Mouse (Mus musculus): Measurements from ENCODE around the gene Pcgf1. TPM values are rescaled to one million over a fixed set of nuclear protein-coding genes. Genes with fewer than 3 reads are reported as not detected.
A peak's percentile ranks its signal among the peaks of the same experiment; 100 is the strongest.

Pcgf1 gene
- polyA plus RNA-seq, 1 experiment = 9.5 TPM

GRCm38 (mm10) chr6:83115682-83116372 lies 38.2 kb downstream of the Pcgf1 start:
- Histone ChIP-seq H3K79me2 (ENCODE audit: control insufficient read depth, insufficient read depth) (peaks cover 63% of the 10 kb centered on the region), H3K79me3 (ENCODE audit: low read depth) (peaks cover 24% of the 10 kb centered on the region), H3K36me3 (ENCODE audit: control insufficient read depth, insufficient read depth) (peaks cover 36% of the 10 kb centered on the region), H3ac (ENCODE audit: control insufficient read depth, insufficient read length, low read depth) (peak overlapping the region; percentile 92), H3K4me3 (ENCODE audit: insufficient read depth, poor library complexity, severe bottlenecking) (peak overlapping the region; percentile 86), H3K27me3 (ENCODE audit: control insufficient read depth, insufficient read depth, insufficient read length) (no peaks in the 10 kb centered on the region)
- TF ChIP-seq FOSL1 (IDR thresholded peaks at IDR 0.05; ENCODE audit: insufficient read depth, low read length, poor library complexity, severe bottlenecking) = no peak
- TF ChIP-seq MYOG (IDR thresholded peaks at IDR 0.05; ENCODE audit: control insufficient read depth, extremely low read depth, insufficient read length) = no peak

DNA sequence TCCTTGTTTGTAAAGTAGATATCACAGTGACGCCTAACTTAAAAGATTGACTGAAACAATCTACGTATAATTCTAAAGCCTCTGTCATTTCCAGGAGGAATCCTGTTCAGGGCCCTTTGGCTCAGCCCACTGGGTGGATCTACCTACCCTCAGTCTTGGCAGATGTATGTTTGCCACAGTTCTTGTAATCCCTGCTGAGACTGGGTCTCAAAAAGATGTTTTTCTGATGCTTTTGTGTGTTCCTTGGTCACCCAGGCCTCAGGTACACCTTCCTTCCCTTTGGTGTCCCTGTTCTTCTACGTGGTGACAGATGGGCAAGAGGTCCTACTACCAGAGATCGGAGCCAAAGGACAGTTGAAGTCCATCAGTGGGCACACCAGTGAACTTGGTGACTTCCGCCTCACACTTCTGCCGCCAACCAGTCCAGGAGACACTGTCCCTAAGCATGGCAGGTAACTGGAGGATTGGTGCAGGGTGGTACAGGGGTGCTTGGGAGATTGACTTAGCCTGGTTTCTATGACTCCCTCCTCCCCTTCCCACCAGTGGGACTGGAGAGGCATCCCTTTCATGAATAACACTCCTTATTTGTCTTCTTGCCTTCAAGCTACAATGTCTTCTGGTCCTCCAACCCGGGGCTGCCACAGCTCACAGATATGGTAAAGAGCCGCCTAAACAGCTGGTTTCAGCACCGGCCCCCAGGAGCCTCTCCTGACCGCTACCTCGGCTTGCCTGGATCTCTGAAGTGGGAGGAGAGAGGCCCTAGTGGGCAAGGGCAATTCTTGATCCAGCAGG lies 38.9 kb downstream of the Pcgf1 start:
- H3K79me3 ChIP-seq (ENCODE audit: low read depth) = peaks cover 24% of the 10 kb centered on the region
- H3ac ChIP-seq (ENCODE audit: control insufficient read depth, insufficient read length, low read depth) = peak overlapping the region; percentile 92
- peaks cover 29% of the 10 kb centered on the region for H3K36me3 ChIP-seq (ENCODE audit: control insufficient read depth, insufficient read depth)
- TF ChIP-seq CEBPB (IDR thresholded peaks at IDR 0.05; ENCODE audit: low read depth) (no peak), CTCF (IDR thresholded peaks at IDR 0.05; ENCODE audit: control insufficient read depth, insufficient read depth, insufficient read length) (no peak), MAX (IDR thresholded peaks at IDR 0.05) (no peak), MYOG (IDR thresholded peaks at IDR 0.05; ENCODE audit: control insufficient read depth, extremely low read depth, insufficient read length) (no peak), USF1 (IDR thresholded peaks at IDR 0.05; ENCODE audit: low read depth) (no peak), MYOD1 (IDR thresholded peaks at IDR 0.05; ENCODE audit: control insufficient read depth, insufficient read length, low read depth) (no peak), FOSL1 (IDR thresholded peaks at IDR 0.05; ENCODE audit: insufficient read depth, low read length, poor library complexity, severe bottlenecking) (no peak)
- H3K4me3 ChIP-seq (ENCODE audit: insufficient read depth, poor library complexity, severe bottlenecking) = peak overlapping the region; percentile 86
- H3K27me3 ChIP-seq (ENCODE audit: control insufficient read depth, insufficient read depth, insufficient read length) = no peaks in the 10 kb centered on the region
- H3K79me2 ChIP-seq (ENCODE audit: control insufficient read depth, insufficient read depth) = peaks cover 62% of the 10 kb centered on the region

DNA sequence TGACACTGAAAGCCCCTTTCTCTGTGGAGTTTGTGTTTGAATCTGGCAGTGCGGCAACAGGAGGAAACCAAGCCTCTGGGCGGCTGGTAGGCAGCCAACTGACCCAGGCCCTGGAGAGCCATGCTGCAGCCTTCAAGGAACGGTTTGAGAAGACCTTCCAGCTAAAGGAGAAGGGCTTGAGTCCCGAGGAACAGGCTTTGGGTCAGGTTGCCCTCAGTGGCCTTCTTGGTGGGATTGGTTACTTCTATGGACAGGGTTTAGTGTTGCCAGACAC lies 39.4 kb downstream of the Pcgf1 start:
- Histone ChIP-seq H3K36me3 (ENCODE audit: control insufficient read depth, insufficient read depth) (peaks cover 28% of the 10 kb centered on the region), H3K79me3 (ENCODE audit: low read depth) (peaks cover 24% of the 10 kb centered on the region), H3K4me3 (ENCODE audit: insufficient read depth, poor library complexity, severe bottlenecking) (no peak overlapping the region), H3K79me2 (ENCODE audit: control insufficient read depth, insufficient read depth) (peaks cover 62% of the 10 kb centered on the region), H3K27me3 (ENCODE audit: control insufficient read depth, insufficient read depth, insufficient read length) (no peaks in the 10 kb centered on the region), H3ac (ENCODE audit: control insufficient read depth, insufficient read length, low read depth) (no peak overlapping the region)
- no peak for TF ChIP-seq FOSL1 (IDR thresholded peaks at IDR 0.05; ENCODE audit: insufficient read depth, low read length, poor library complexity, severe bottlenecking)
- TF ChIP-seq CTCF (IDR thresholded peaks at IDR 0.05; ENCODE audit: control insufficient read depth, insufficient read depth, insufficient read length) = no peak
- TF ChIP-seq MYOG (IDR thresholded peaks at IDR 0.05; ENCODE audit: control insufficient read depth, extremely low read depth, insufficient read length) = no peak
- TF ChIP-seq USF1 (IDR thresholded peaks at IDR 0.05; ENCODE audit: low read depth) = no peak
- no peak for TF ChIP-seq MAX (IDR thresholded peaks at IDR 0.05)
- TF ChIP-seq CEBPB (IDR thresholded peaks at IDR 0.05; ENCODE audit: low read depth) = no peak
- no peak for TF ChIP-seq MYOD1 (IDR thresholded peaks at IDR 0.05; ENCODE audit: control insufficient read depth, insufficient read length, low read depth)

- H3K27me3 ChIP-seq (ENCODE audit: control insufficient read depth, insufficient read depth, insufficient read length) = no peaks in the 10 kb centered on the region
- peaks cover 28% of the 10 kb centered on the region for H3K36me3 ChIP-seq (ENCODE audit: control insufficient read depth, insufficient read depth)
- no peak for TF ChIP-seq MAX (IDR thresholded peaks at IDR 0.05)
- peaks cover 67% of the 10 kb centered on the region for H3K79me2 ChIP-seq (ENCODE audit: control insufficient read depth, insufficient read depth)
- no peak overlapping the region for H3ac ChIP-seq (ENCODE audit: control insufficient read depth, insufficient read length, low read depth)
- no peak overlapping the region for H3K4me3 ChIP-seq (ENCODE audit: insufficient read depth, poor library complexity, severe bottlenecking)
- peaks cover 24% of the 10 kb centered on the region for H3K79me3 ChIP-seq (ENCODE audit: low read depth)
These were observed 39.9 kb downstream of the Pcgf1 start for GRCm38 (mm10) chr6:83117616-83118015.

DNA sequence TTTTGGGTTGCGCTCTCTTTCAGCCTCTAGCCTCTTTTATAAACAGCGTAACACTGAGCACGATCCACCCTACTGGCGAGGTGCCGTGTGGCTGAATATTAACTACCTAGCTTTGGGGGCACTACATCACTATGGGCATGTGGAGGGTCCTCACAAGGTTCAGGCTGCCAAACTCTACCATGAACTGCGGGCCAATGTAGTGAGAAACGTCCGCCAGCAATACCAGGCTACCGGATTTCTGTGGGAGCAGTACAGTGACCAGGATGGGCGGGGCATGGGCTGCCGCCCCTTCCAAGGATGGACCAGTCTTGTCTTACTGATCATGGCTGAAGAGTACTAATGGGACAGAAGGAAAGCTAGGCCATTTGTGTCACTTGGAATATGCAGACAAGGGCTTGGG lies 40.7 kb downstream of the Pcgf1 start:
- Histone ChIP-seq H3K79me3 (ENCODE audit: low read depth) (peaks cover 25% of the 10 kb centered on the region), H3K4me3 (ENCODE audit: insufficient read depth, poor library complexity, severe bottlenecking) (no peak overlapping the region), H3ac (ENCODE audit: control insufficient read depth, insufficient read length, low read depth) (no peak overlapping the region), H3K36me3 (ENCODE audit: control insufficient read depth, insufficient read depth) (peaks cover 28% of the 10 kb centered on the region), H3K27me3 (ENCODE audit: control insufficient read depth, insufficient read depth, insufficient read length) (no peaks in the 10 kb centered on the region), H3K79me2 (ENCODE audit: control insufficient read depth, insufficient read depth) (peaks cover 75% of the 10 kb centered on the region)
- TF ChIP-seq MYOD1 (IDR thresholded peaks at IDR 0.05; ENCODE audit: control insufficient read depth, insufficient read length, low read depth) = no peak

- TF ChIP-seq USF1 (IDR thresholded peaks at IDR 0.05; ENCODE audit: low read depth) (no peak), FOSL1 (IDR thresholded peaks at IDR 0.05; ENCODE audit: insufficient read depth, low read length, poor library complexity, severe bottlenecking) (no peak), MYOG (IDR thresholded peaks at IDR 0.05; ENCODE audit: control insufficient read depth, extremely low read depth, insufficient read length) (no peak), CTCF (IDR thresholded peaks at IDR 0.05; ENCODE audit: control insufficient read depth, insufficient read depth, insufficient read length) (no peak), MYOD1 (IDR thresholded peaks at IDR 0.05; ENCODE audit: control insufficient read depth, insufficient read length, low read depth) (no peak), CEBPB (IDR thresholded peaks at IDR 0.05; ENCODE audit: low read depth) (no peak), MAX (IDR thresholded peaks at IDR 0.05) (no peak)
These were observed 41.4 kb downstream of the Pcgf1 start for GRCm38 (mm10) chr6:83118825-83119733.

More at GRCm38 (mm10) chr6:83118825-83119733, 41.4 kb downstream of the Pcgf1 start:
- Histone ChIP-seq H3K36me3 (ENCODE audit: control insufficient read depth, insufficient read depth) (peaks cover 28% of the 10 kb centered on the region), H3K4me3 (ENCODE audit: insufficient read depth, poor library complexity, severe bottlenecking) (no peak overlapping the region), H3K27me3 (ENCODE audit: control insufficient read depth, insufficient read depth, insufficient read length) (no peaks in the 10 kb centered on the region), H3ac (ENCODE audit: control insufficient read depth, insufficient read length, low read depth) (no peak overlapping the region), H3K79me3 (ENCODE audit: low read depth) (peaks cover 26% of the 10 kb centered on the region), H3K79me2 (ENCODE audit: control insufficient read depth, insufficient read depth) (peaks cover 81% of the 10 kb centered on the region)
